Mouse (Mus musculus): ENCODE measurements at regions not wholly inside any gene's neighbourhood (a gene's known extent, or its start where the extent isn't known, plus 50 kb on each side); places are given as distances from the start of the nearest gene placed in this dataset.

- ATAC-seq (replicated peaks; ENCODE audit: low FRiP score, poor library complexity, severe bottlenecking) = no peak
These were observed 54.5 kb upstream of the Meis1 start for GRCm38 (mm10) chr11:19073265-19073664.

GRCm38 (mm10) chr11:19073887-19074564 is 55.2 kb upstream of the Meis1 start:
- no peak for ATAC-seq (replicated peaks; ENCODE audit: low FRiP score, poor library complexity, severe bottlenecking)

GRCm38 (mm10) chr11:19091101-19091857 is 72.5 kb upstream of the Meis1 start:
- no peak for ATAC-seq (replicated peaks; ENCODE audit: low FRiP score, poor library complexity, severe bottlenecking)

- no peak for ATAC-seq (replicated peaks; ENCODE audit: low FRiP score, poor library complexity, severe bottlenecking)
These were observed 74.4 kb upstream of the Meis1 start for GRCm38 (mm10) chr11:19092967-19093745.

GRCm38 (mm10) chr11:19093749-19094148 is 75.0 kb upstream of the Meis1 start:
- ATAC-seq (replicated peaks; ENCODE audit: low FRiP score, poor library complexity, severe bottlenecking) = no peak

GRCm38 (mm10) chr11:19094183-19094582 is 75.4 kb upstream of the Meis1 start:
- ATAC-seq (replicated peaks; ENCODE audit: low FRiP score, poor library complexity, severe bottlenecking) = no peak

- no peak for ATAC-seq (replicated peaks; ENCODE audit: low FRiP score, poor library complexity, severe bottlenecking)
These were observed 84.3 kb upstream of the Meis1 start for GRCm38 (mm10) chr11:19102981-19103568.

- no peak for ATAC-seq (replicated peaks; ENCODE audit: low FRiP score, poor library complexity, severe bottlenecking)
These were observed 88.4 kb upstream of the Meis1 start for GRCm38 (mm10) chr11:19107180-19107579.

- no peak for ATAC-seq (replicated peaks; ENCODE audit: low FRiP score, poor library complexity, severe bottlenecking)
These were observed 90.3 kb upstream of the Meis1 start for GRCm38 (mm10) chr11:19109055-19109454.

GRCm38 (mm10) chr11:19111916-19112575 is 93.3 kb upstream of the Meis1 start:
- no peak for ATAC-seq (replicated peaks; ENCODE audit: low FRiP score, poor library complexity, severe bottlenecking)

GRCm38 (mm10) chr11:19117121-19117520 is 98.3 kb upstream of the Meis1 start:
- ATAC-seq (replicated peaks; ENCODE audit: low FRiP score, poor library complexity, severe bottlenecking) = no peak

GRCm38 (mm10) chr11:19118258-19118657 is 99.5 kb upstream of the Meis1 start:
- no peak for ATAC-seq (replicated peaks; ENCODE audit: low FRiP score, poor library complexity, severe bottlenecking)

- ATAC-seq (replicated peaks; ENCODE audit: low FRiP score, poor library complexity, severe bottlenecking) = no peak
These were observed 101.4 kb upstream of the Meis1 start for GRCm38 (mm10) chr11:19119927-19120827.

- no peak for ATAC-seq (replicated peaks; ENCODE audit: low FRiP score, poor library complexity, severe bottlenecking)
These were observed 102.1 kb upstream of the Meis1 start for GRCm38 (mm10) chr11:19120871-19121270.

GRCm38 (mm10) chr11:19135375-19136050 is 116.7 kb upstream of the Meis1 start:
- no peak for ATAC-seq (replicated peaks; ENCODE audit: low FRiP score, poor library complexity, severe bottlenecking)

GRCm38 (mm10) chr11:19138423-19138822 is 119.6 kb upstream of the Meis1 start:
- ATAC-seq (replicated peaks; ENCODE audit: low FRiP score, poor library complexity, severe bottlenecking) = no peak

- ATAC-seq (replicated peaks; ENCODE audit: low FRiP score, poor library complexity, severe bottlenecking) = no peak
These were observed 120.0 kb upstream of the Meis1 start for GRCm38 (mm10) chr11:19138831-19139230.

- ATAC-seq (replicated peaks; ENCODE audit: low FRiP score, poor library complexity, severe bottlenecking) = no peak
These were observed 124.6 kb upstream of the Meis1 start for GRCm38 (mm10) chr11:19143267-19144000.

All from erythroid progenitor cell, adult 5-6 weeks (primary cell).